Mouse (Mus musculus): ENCODE measurements around the gene Disc1. TPM values are rescaled to one million over a fixed set of nuclear protein-coding genes. Genes with fewer than 3 reads are reported as not detected.

The Disc1 gene
- polyA plus RNA-seq, 2 experiments, result 2.2 to 3.2 TPM

DNA sequence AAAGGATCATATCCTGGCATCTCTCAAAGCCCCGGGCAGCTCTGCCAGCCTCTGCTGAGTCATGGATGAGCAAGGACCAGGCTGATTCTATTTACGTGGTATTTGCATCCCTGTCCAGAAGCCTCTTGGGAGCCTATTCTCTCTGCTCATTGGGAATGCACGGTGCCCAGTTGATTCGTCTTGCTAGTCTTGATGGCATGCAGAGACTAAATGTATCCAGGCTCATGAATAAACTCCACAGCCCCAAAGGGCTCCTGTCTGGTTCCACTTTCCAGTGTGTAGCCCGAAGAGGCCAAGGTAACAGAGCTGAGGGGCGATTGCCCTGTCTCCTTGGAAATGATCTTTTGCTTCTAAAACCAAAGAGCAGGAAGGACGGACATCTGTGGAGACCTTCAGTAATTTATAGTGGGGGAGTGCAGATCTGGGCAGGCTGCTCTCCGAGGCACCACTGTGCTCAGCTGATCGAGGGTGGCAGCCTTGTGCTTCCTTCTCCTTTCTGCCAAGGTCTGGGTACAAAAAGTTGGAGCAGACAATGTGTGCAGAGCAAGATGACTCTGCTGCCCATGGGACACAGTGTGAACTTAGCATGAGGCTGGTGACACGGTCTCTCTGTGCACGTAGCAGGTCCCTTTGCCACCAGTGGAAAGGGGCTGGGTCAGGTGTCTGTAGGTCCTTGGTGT lies 201.2 kb downstream of the Disc1 start:
- peak overlapping the region; percentile 70; the same call in 1 of the 2 replicates for H3K4me2 ChIP-seq (replicated peaks; ENCODE audit: low read depth, low read length, severe bottlenecking)
- peak overlapping the region; percentile 79; the same call in 1 of the 2 replicates for H3K27ac ChIP-seq (replicated peaks; ENCODE audit: low read depth, low read length)
- no peaks in the 10 kb centered on the region for H3K36me3 ChIP-seq (ENCODE audit: control insufficient read depth, insufficient read depth, low read length)
- no peaks in the 10 kb centered on the region for H3K27me3 ChIP-seq (ENCODE audit: control insufficient read depth, insufficient read depth, low read length)
- DNase-seq (ENCODE audit: low spot score) (no peak), ATAC-seq (ENCODE audit: low FRiP score, low read depth) (no peak)
- H3K4me1 ChIP-seq (ENCODE audit: control insufficient read depth, insufficient read depth, low read length), result peaks cover 18% of the 10 kb centered on the region
- peak overlapping the region; percentile 38; the same call in 1 of the 2 replicates for H3K4me3 ChIP-seq (replicated peaks; ENCODE audit: low read length)
- WGBS, result 68% methylated on average over 11 of the region's 11 CpGs
- TF ChIP-seq POLR2A (IDR thresholded peaks at IDR 0.05; ENCODE audit: borderline replicate concordance, extremely low read depth, insufficient read depth, insufficient read length), result no peak
- peak overlapping the region; percentile 59; the same call in 1 of the 2 replicates for H3K9ac ChIP-seq (ENCODE audit: low read depth, low read length, severe bottlenecking)
- no peaks in the 10 kb centered on the region for H3K9me3 ChIP-seq (ENCODE audit: control insufficient read depth, low read length)

DNA sequence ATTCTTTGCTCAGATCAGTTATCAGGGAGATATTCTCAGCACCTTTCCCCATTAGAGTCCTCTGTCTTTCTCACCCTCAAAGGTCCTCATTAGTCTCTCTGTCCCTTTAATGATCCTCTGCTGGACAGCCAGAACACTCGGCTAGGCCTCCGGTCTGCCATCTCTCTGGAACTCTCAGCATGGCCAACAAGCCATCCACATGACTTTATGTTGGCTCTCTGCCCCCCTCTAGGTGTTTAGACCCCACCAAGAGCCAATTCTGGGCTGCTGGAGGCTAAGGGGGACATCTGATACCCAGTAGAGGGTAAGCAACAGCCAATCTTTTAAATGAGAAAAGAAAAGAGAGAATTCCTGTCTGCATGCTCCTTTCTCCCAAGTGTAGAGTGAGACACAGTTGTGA lies 203.7 kb downstream of the Disc1 start:
- H3K9ac ChIP-seq (ENCODE audit: low read depth, low read length, severe bottlenecking), result no peak overlapping the region
- DNase-seq (ENCODE audit: low spot score) (no peak), ATAC-seq (ENCODE audit: low FRiP score, low read depth) (no peak)
- H3K9me3 ChIP-seq (ENCODE audit: control insufficient read depth, low read length), result no peaks in the 10 kb centered on the region
- TF ChIP-seq POLR2A (IDR thresholded peaks at IDR 0.05; ENCODE audit: borderline replicate concordance, extremely low read depth, insufficient read depth, insufficient read length), result no peak
- H3K4me3 ChIP-seq (replicated peaks; ENCODE audit: low read length), result no peak overlapping the region
- 35% methylated on average over 2 of the region's 2 CpGs for WGBS
- H3K36me3 ChIP-seq (ENCODE audit: control insufficient read depth, insufficient read depth, low read length), result no peaks in the 10 kb centered on the region
- H3K27me3 ChIP-seq (ENCODE audit: control insufficient read depth, insufficient read depth, low read length), result no peaks in the 10 kb centered on the region
- H3K4me2 ChIP-seq (replicated peaks; ENCODE audit: low read depth, low read length, severe bottlenecking), result no peak overlapping the region
- H3K4me1 ChIP-seq (ENCODE audit: control insufficient read depth, insufficient read depth, low read length), result peaks cover 18% of the 10 kb centered on the region
- no peak overlapping the region for H3K27ac ChIP-seq (replicated peaks; ENCODE audit: low read depth, low read length)

GRCm38 (mm10) chr8:125258806-125259500 lies 205.0 kb downstream of the Disc1 start:
- H3K4me2 ChIP-seq (replicated peaks; ENCODE audit: low read depth, low read length, severe bottlenecking), result no peak overlapping the region
- H3K4me3 ChIP-seq (replicated peaks; ENCODE audit: low read length), result no peak overlapping the region
- DNase-seq (ENCODE audit: low spot score), result no peak
- H3K9ac ChIP-seq (ENCODE audit: low read depth, low read length, severe bottlenecking), result no peak overlapping the region
- H3K4me1 ChIP-seq (ENCODE audit: control insufficient read depth, insufficient read depth, low read length), result peaks cover 15% of the 10 kb centered on the region
- H3K27me3 ChIP-seq (ENCODE audit: control insufficient read depth, insufficient read depth, low read length), result no peaks in the 10 kb centered on the region
- WGBS, result 71% methylated on average over 8 of the region's 8 CpGs
- no peaks in the 10 kb centered on the region for H3K36me3 ChIP-seq (ENCODE audit: control insufficient read depth, insufficient read depth, low read length)
- no peak overlapping the region for H3K27ac ChIP-seq (replicated peaks; ENCODE audit: low read depth, low read length)
- H3K9me3 ChIP-seq (ENCODE audit: control insufficient read depth, low read length), result no peaks in the 10 kb centered on the region
- ATAC-seq (ENCODE audit: low FRiP score, low read depth), result no peak
- TF ChIP-seq POLR2A (IDR thresholded peaks at IDR 0.05; ENCODE audit: borderline replicate concordance, extremely low read depth, insufficient read depth, insufficient read length), result no peak

DNA sequence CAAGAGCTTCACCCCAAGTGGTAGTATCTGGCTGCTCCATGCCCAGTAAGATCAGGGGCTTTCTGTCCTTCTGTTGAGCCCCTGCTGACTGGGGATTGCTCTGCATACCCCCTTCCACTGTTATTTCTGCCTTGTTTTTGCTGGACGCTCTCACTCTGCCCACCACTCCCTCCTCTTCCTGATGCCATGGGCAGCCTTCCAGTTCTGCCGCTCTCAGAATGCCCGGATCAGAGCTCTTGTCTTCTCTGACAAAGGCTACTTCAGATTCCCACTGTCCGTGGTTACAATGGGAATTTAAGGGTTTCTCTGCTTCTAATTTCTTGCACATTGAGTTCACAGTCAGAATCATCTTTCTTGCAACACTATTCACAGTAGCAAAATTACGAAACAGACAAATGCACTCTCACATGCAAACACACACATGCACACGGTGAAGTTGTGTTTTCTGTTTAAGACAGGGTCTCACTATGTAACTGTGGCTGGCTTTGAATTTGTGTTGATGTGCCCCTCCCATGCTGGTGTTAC lies 214.2 kb downstream of the Disc1 start:
- H3K4me1 ChIP-seq (ENCODE audit: control insufficient read depth, insufficient read depth, low read length), result no peaks in the 10 kb centered on the region
- no peak overlapping the region for H3K27ac ChIP-seq (replicated peaks; ENCODE audit: low read depth, low read length)
- WGBS, result 81% methylated on average over 6 of the region's 6 CpGs
- no peaks in the 10 kb centered on the region for H3K36me3 ChIP-seq (ENCODE audit: control insufficient read depth, insufficient read depth, low read length)
- H3K4me3 ChIP-seq (replicated peaks; ENCODE audit: low read length), result no peak overlapping the region
- DNase-seq (ENCODE audit: low spot score), result no peak
- no peak for ATAC-seq (ENCODE audit: low FRiP score, low read depth)
- H3K27me3 ChIP-seq (ENCODE audit: control insufficient read depth, insufficient read depth, low read length), result no peaks in the 10 kb centered on the region
- H3K9ac ChIP-seq (ENCODE audit: low read depth, low read length, severe bottlenecking), result no peak overlapping the region
- no peaks in the 10 kb centered on the region for H3K9me3 ChIP-seq (ENCODE audit: control insufficient read depth, low read length)
- no peak overlapping the region for H3K4me2 ChIP-seq (replicated peaks; ENCODE audit: low read depth, low read length, severe bottlenecking)
- no peak for TF ChIP-seq POLR2A (IDR thresholded peaks at IDR 0.05; ENCODE audit: borderline replicate concordance, extremely low read depth, insufficient read depth, insufficient read length)

- Histone ChIP-seq H3K4me2 (replicated peaks; ENCODE audit: low read depth, low read length, severe bottlenecking) (no peak overlapping the region), H3K4me1 (ENCODE audit: control insufficient read depth, insufficient read depth, low read length) (no peaks in the 10 kb centered on the region), H3K36me3 (ENCODE audit: control insufficient read depth, insufficient read depth, low read length) (no peaks in the 10 kb centered on the region), H3K9ac (ENCODE audit: low read depth, low read length, severe bottlenecking) (no peak overlapping the region), H3K9me3 (ENCODE audit: control insufficient read depth, low read length) (0 out of 2 replicates have a peak, but pooled peaks cover 2% of the 10 kb centered on the region), H3K4me3 (replicated peaks; ENCODE audit: low read length) (no peak overlapping the region), H3K27me3 (ENCODE audit: control insufficient read depth, insufficient read depth, low read length) (no peaks in the 10 kb centered on the region), H3K27ac (replicated peaks; ENCODE audit: low read depth, low read length) (no peak overlapping the region)
- WGBS, result 77% methylated on average over 7 of the region's 7 CpGs
- TF ChIP-seq POLR2A (IDR thresholded peaks at IDR 0.05; ENCODE audit: borderline replicate concordance, extremely low read depth, insufficient read depth, insufficient read length), result no peak
- ATAC-seq (ENCODE audit: low FRiP score, low read depth) (no peak), DNase-seq (ENCODE audit: low spot score) (no peak)
These were observed 216.3 kb downstream of the Disc1 start for GRCm38 (mm10) chr8:125270292-125270691.
